Mouse (Mus musculus) heart, embryonic 14.5 days (tissue): ENCODE measurements around the gene Rbm12. TPM values are rescaled to one million over a fixed set of nuclear protein-coding genes. Genes with fewer than 3 reads are reported as not detected.

Experiments used
- ATAC-seq: fragments of 200-750 bp; cut with Nextera tagmentation; 2 replicates; pipeline ENCODE4 v1.8.0; 2017; ENCODE audit warnings: low read depth, moderate TSS enrichment; ENCODE audit not compliant: insufficient number of reproducible peaks, insufficient read depth, low FRiP score
- H3K27ac ChIP-seq, 2 experiments: fragments of 200-500 bp in 1 of 2; fragments of 300-500 bp in 1 of 2; sonication (generic) in 1 of 2; replicated peaks in 1 of 2; 2 replicates each; pipeline ENCODE4 v1.5.1; 2012 to 2014; ENCODE audit warnings: low read depth in 2 of 2, low read length in 2 of 2, control low read depth in 1 of 2, mild to moderate bottlenecking in 1 of 2, mixed read lengths in 1 of 2; ENCODE audit not compliant: control insufficient read depth in 1 of 2, insufficient read depth in 1 of 2
- H3K27me3 ChIP-seq: fragments of 300-500 bp; sonication (generic); 2 replicates; pipeline ENCODE4 v1.6.1; 2014; ENCODE audit warnings: mild to moderate bottlenecking, low read length, control low read depth; ENCODE audit not compliant: control insufficient read depth, insufficient read depth
- H3K36me3 ChIP-seq: fragments of 300-500 bp; sonication (generic); 2 replicates; pipeline ENCODE4 v1.6.1; 2014; ENCODE audit warnings: mild to moderate bottlenecking, control low read depth, low read length, mixed read lengths; ENCODE audit not compliant: control insufficient read depth, insufficient read depth
- H3K4me1 ChIP-seq, 2 experiments: fragments of 200-500 bp in 1 of 2; fragments of 300-500 bp in 1 of 2; sonication (generic) in 1 of 2; 2 replicates each; pipeline ENCODE4 v1.6.1; 2012 to 2014; ENCODE audit warnings: low read length in 2 of 2, control low read depth in 1 of 2, mixed read lengths in 1 of 2; ENCODE audit not compliant: control insufficient read depth in 2 of 2, insufficient read depth in 2 of 2
- H3K4me2 ChIP-seq: fragments of 300-500 bp; sonication (generic); 2 replicates; pipeline ENCODE4 v1.6.1; 2014; ENCODE audit warnings: mild to moderate bottlenecking, low read length
- H3K4me3 ChIP-seq, 2 experiments: fragments of 200-500 bp in 1 of 2; fragments of 300-500 bp in 1 of 2; sonication (generic) in 1 of 2; 2 replicates each; pipeline ENCODE4 v1.5.1; 2012 to 2014; ENCODE audit warnings: low read length in 2 of 2, mild to moderate bottlenecking in 2 of 2, control low read depth in 1 of 2, low read depth in 1 of 2, moderate library complexity in 1 of 2; ENCODE audit not compliant: control insufficient read depth in 1 of 2, insufficient read depth in 1 of 2
- H3K9ac ChIP-seq: fragments of 300-500 bp; sonication (generic); 2 replicates; pipeline ENCODE4 v1.6.1; 2014; ENCODE audit warnings: mild to moderate bottlenecking, low read length
- H3K9me3 ChIP-seq: fragments of 300-500 bp; sonication (generic); 2 replicates; pipeline ENCODE4 v1.6.1; 2016; ENCODE audit warnings: low read length, control low read depth; ENCODE audit not compliant: control insufficient read depth
- WGBS: fragments of 180-500 bp; shearing (Covaris S2); extraction: QIAGEN DNeasy Blood & Tissue Kit; methylation state at CpG from one replicate; pipeline ENCODE4 v1.1.7; 2014; 5-methylcytosine and 5-hydroxymethylcytosine counted together
- polyA plus RNA-seq: library from polyadenylated mRNA; unstranded; fragments of >200 nt; fragmentation: Nextera tagmentation; extraction: Ambion mirVana; gene quantifications from 2 replicates; pipeline ENCODE4 v1.2.1, GENCODE M21; 2014

The Rbm12 gene
- polyA plus RNA-seq: 20.6 and 21.2 TPM in 2 replicates

DNA sequence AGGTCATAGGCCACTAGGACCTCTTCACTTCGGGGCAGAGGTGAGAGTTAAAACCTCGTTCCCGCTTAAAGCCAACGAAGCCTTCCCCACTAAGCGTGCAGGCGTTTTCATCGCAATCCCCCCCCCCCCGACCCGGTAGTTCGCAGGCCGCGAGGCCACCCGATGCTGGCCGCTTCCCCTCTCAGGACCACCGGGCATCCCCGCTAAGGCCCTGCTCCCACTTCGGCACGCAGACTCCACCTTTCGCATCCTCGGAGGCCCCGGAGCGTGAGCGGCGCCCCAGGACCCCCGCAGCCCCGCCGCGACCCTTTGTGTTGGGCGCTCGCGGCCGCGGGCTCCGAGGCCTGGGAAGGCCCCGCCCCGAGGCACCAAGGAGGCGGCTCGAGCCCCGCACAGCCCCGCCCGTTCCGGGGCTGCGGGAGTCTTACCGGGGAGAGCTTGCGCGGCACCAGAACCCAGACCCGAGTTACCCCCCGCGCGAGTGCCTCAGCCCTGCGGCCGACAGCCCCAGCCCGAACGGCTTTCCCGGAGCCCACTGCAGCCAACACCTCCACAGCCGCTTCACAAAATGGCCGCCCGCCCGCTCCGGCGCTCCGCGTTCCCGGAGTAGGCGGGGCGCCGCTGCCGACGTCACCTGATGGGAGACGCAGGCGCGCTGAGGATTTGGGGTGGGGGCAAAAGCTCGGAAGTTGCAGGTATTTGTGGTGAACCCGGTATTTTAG, at the start of gene Rbm12, which contains the start of gene Cpne1:
Gene Rbm12 (minus strand): TSS at position 621 of the 722 bp plus-strand sequence.
Gene Cpne1 (minus strand): TSS at position 608 of the 722 bp plus-strand sequence.
- H3K27ac ChIP-seq: peak within 1 kb of the TSS; percentile 72 to 90
- no peaks in the 10 kb centered on the region for H3K36me3 ChIP-seq
- under 1% methylated on average over 65 of the region's 74 CpGs for WGBS
- no peaks in the 10 kb centered on the region for H3K27me3 ChIP-seq
- H3K9me3 ChIP-seq: no peaks in the 10 kb centered on the region
- ATAC-seq: peak; percentile 89
- H3K4me2 ChIP-seq: peak within 1 kb of the TSS; percentile 71
- H3K4me3 ChIP-seq: peak within 1 kb of the TSS; percentile 80 to 93
- H3K9ac ChIP-seq: peak within 1 kb of the TSS; percentile 93
- H3K4me1 ChIP-seq: peaks cover 2 to 16% of the 10 kb centered on the region in 2 experiments; a peak in 3 of 4 replicates

- H3K27me3 ChIP-seq: no peaks in the 10 kb centered on the region
- no peaks in the 10 kb centered on the region for H3K9me3 ChIP-seq
- H3K4me1 ChIP-seq: no peaks in the 10 kb centered on the region
- H3K27ac ChIP-seq: no peak overlapping the region
- ATAC-seq: no peak
- peaks cover 97% of the 10 kb centered on the region for H3K36me3 ChIP-seq
- no peak overlapping the region for H3K4me2 ChIP-seq
- no peak overlapping the region for H3K4me3 ChIP-seq
- no peak overlapping the region for H3K9ac ChIP-seq
Measured at GRCm38 (mm10) chr2:156151538-156151937, 39.8 kb upstream of the Rbm12 start.

DNA sequence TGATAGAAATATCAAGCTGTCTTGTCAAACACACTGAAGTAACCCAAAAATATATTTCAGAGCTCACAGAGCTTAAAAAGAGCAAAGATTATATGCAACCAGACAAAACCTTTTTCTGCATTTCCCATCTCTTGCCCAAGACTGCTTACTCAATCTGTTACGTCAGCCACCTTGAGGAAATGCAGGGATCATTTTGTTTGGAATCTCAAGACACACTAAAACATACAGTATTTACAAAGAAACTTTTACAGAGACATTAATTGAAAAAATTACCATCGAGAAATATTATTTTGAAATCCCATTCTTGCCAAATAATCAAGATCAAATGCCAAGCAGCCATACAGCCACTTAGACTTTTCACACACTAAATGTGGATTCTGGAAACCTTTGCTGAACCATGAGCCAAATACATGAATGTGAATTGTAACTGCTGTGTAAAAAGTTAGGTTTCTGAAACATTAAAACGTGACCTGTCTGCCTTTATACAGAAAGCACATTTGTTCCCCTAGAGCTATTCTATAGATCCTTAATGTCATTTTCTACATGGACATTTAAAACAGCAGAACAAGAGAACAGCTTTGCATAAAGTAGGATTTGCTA, 35.6 kb upstream of the Rbm12 start:
- ATAC-seq: no peak
- Histone ChIP-seq H3K9ac (no peak overlapping the region), H3K4me1 (peaks cover 0 to 13% of the 10 kb centered on the region in 2 experiments; a peak in 3 of 4 replicates), H3K4me3 (no peak overlapping the region), H3K4me2 (no peak overlapping the region), H3K27me3 (no peaks in the 10 kb centered on the region), H3K36me3 (peaks cover 65% of the 10 kb centered on the region), H3K27ac (no peak overlapping the region), H3K9me3 (no peaks in the 10 kb centered on the region)
- WGBS: 92% methylated on average over 3 of the region's 3 CpGs

DNA sequence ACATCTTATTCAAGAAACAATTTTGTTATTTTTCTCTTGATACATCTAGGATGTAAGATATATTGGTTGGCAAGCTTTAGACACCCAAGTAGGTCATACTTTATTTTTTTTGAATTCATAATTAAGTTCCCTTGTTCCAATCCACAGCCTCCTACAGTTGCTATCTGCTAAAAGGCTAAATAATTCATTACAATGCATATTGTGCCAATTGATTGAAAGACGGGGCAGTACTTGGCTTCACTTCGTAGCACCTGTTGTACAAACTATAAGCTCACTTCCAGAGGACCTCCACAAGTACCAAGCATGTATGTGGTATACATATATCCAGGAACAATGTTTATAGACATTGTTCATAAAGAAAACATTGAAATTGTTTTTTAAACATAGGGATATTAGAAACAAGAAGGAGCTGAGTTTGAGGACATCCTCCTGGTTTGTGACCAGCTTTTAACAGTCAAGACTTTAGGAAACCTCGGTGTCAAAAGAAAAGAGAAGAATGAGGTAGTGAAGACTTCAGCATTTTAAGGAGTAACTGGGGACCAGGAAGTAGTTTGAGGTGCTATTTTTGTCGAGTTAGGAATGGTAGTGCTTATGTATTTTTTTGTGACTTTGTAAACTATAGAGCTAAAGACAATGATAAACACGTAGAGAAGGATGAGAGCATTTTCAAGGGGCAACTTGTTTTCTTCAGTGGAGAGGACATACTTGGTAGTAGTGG, 34.7 kb upstream of the Rbm12 start:
- Histone ChIP-seq H3K9ac (no peak overlapping the region), H3K4me1 (peaks cover 0 to 13% of the 10 kb centered on the region in 2 experiments; a peak in 3 of 4 replicates), H3K36me3 (peaks cover 61% of the 10 kb centered on the region), H3K27ac (no peak overlapping the region), H3K4me3 (no peak overlapping the region), H3K27me3 (no peaks in the 10 kb centered on the region), H3K9me3 (no peaks in the 10 kb centered on the region), H3K4me2 (no peak overlapping the region)
- WGBS: 71% methylated on average over 5 of the region's 5 CpGs
- ATAC-seq: no peak

GRCm38 (mm10) chr2:156145486-156146130, 33.8 kb upstream of the Rbm12 start:
- WGBS: 59% methylated on average over 11 of the region's 11 CpGs
- peak overlapping the region in 1 of 2 experiments; percentile 84; a peak in 1 of 4 replicates for H3K4me3 ChIP-seq
- H3K27me3 ChIP-seq: no peaks in the 10 kb centered on the region
- H3K9ac ChIP-seq: no peak overlapping the region
- ATAC-seq: no peak
- H3K4me1 ChIP-seq: peaks cover 0 to 13% of the 10 kb centered on the region in 2 experiments; a peak in 3 of 4 replicates
- H3K27ac ChIP-seq: no peak overlapping the region
- peak overlapping the region; percentile 82 for H3K4me2 ChIP-seq
- H3K9me3 ChIP-seq: no peaks in the 10 kb centered on the region
- peaks cover 59% of the 10 kb centered on the region for H3K36me3 ChIP-seq

- Histone ChIP-seq H3K4me1 (peaks cover 0 to 13% of the 10 kb centered on the region in 2 experiments; a peak in 3 of 4 replicates), H3K9me3 (no peaks in the 10 kb centered on the region), H3K9ac (peak within 1 kb of the TSS; percentile 85), H3K36me3 (peaks cover 49% of the 10 kb centered on the region), H3K4me3 (peak within 1 kb of the TSS; percentile 84), H3K4me2 (peak within 1 kb of the TSS; percentile 82), H3K27me3 (no peaks in the 10 kb centered on the region), H3K27ac (peak within 1 kb of the TSS; percentile 92 to 95)
- WGBS: under 1% methylated on average over 70 of the region's 70 CpGs
- ATAC-seq: peak; percentile 96
Measured at GRCm38 (mm10) chr2:156143953-156144724, 32.4 kb upstream of the Rbm12 start, which contains the start of the genes Romo1 and Nfs1. Romo1 (plus strand) TSS chr2:156144039. Nfs1 (minus strand) TSS chr2:156144186.
